Mouse (Mus musculus): ENCODE measurements around the gene Alg12.

GRCm38 (mm10) chr15:88865061-88865460 lies 45.9 kb upstream of the Alg12 start:
- TF ChIP-seq CTCF (IDR thresholded peaks at IDR 0.05; ENCODE audit: extremely low read depth, insufficient read depth, insufficient read length, insufficient replicate concordance) (no peak), POLR2A (IDR thresholded peaks at IDR 0.05; ENCODE audit: low read depth, low read length) (no peak)

Data from spleen, adult 2 months (tissue).